Mouse (Mus musculus) heart, adult 8-10 months (tissue): ENCODE results near the gene Capn7. TPM values are rescaled to one million over a fixed set of nuclear protein-coding genes. Genes with fewer than 3 reads are reported as not detected.

Experiments used
- DNase-seq: peaks from one replicate; pipeline ENCODE4 v3.0.0; 2022; ENCODE audit warnings: low spot score
- total RNA-seq, 4 experiments: library from RNA; stranded (reverse); gene quantifications; 2 replicates each; pipeline ENCODE4 v1.2.4; 2022

Gene Capn7
- 10 to 100 TPM; 31.5 to 35.4 (median 32.6) TPM for total RNA-seq

GRCm38 (mm10) chr14:31336369-31337155 lies at the start of gene Capn7:
Gene Capn7 (plus strand): TSS chr14:31336638.
- DNase-seq = peak; percentile 96

GRCm38 (mm10) chr14:31313192-31313591 lies 23.2 kb upstream of the Capn7 start:
- no peak for DNase-seq

- no peak for DNase-seq
Observed at GRCm38 (mm10) chr14:31316613-31317012, 19.8 kb upstream of the Capn7 start.

- no peak for DNase-seq
Observed at GRCm38 (mm10) chr14:31317754-31318153, 18.7 kb upstream of the Capn7 start.

GRCm38 (mm10) chr14:31319546-31319945 lies 16.9 kb upstream of the Capn7 start:
- no peak for DNase-seq

- DNase-seq = no peak
Observed at GRCm38 (mm10) chr14:31321181-31321580, 15.3 kb upstream of the Capn7 start.

GRCm38 (mm10) chr14:31322191-31322590 lies 14.2 kb upstream of the Capn7 start:
- DNase-seq = no peak

- no peak for DNase-seq
Observed at GRCm38 (mm10) chr14:31323189-31323588, 13.2 kb upstream of the Capn7 start.

- DNase-seq = peak; percentile 15
Observed at GRCm38 (mm10) chr14:31323849-31324792, 12.3 kb upstream of the Capn7 start, which contains the start of gene Dnah1. Gene Dnah1 (minus strand): TSS chr14:31323896.

GRCm38 (mm10) chr14:31324851-31325250 lies 11.6 kb upstream of the Capn7 start:
- DNase-seq = no peak

GRCm38 (mm10) chr14:31325551-31325950 lies 10.9 kb upstream of the Capn7 start:
- no peak for DNase-seq

- no peak for DNase-seq
Observed at GRCm38 (mm10) chr14:31326770-31327169, 9.7 kb upstream of the Capn7 start.

- no peak for DNase-seq
Observed at GRCm38 (mm10) chr14:31327196-31327595, 9.2 kb upstream of the Capn7 start.

- no peak for DNase-seq
Observed at GRCm38 (mm10) chr14:31327681-31328080, 8.8 kb upstream of the Capn7 start.

- DNase-seq = no peak
Observed at GRCm38 (mm10) chr14:31329741-31330140, 6.7 kb upstream of the Capn7 start.

- no peak for DNase-seq
Observed at GRCm38 (mm10) chr14:31330957-31331356, 5.5 kb upstream of the Capn7 start.

- DNase-seq = no peak
Observed at GRCm38 (mm10) chr14:31335765-31336164, 673 bp upstream of the Capn7 start.

- DNase-seq = peak; percentile 9
Observed at GRCm38 (mm10) chr14:31337406-31337805, 968 bp downstream of the Capn7 start.

GRCm38 (mm10) chr14:31337947-31338346 lies 1.5 kb downstream of the Capn7 start:
- no peak for DNase-seq

GRCm38 (mm10) chr14:31343241-31343640 lies 6.8 kb downstream of the Capn7 start:
- DNase-seq = peak; percentile 23

- no peak for DNase-seq
Observed at GRCm38 (mm10) chr14:31345367-31345766, 8.9 kb downstream of the Capn7 start.

GRCm38 (mm10) chr14:31362236-31362635 lies 25.8 kb downstream of the Capn7 start:
- DNase-seq = no peak
